Mouse (Mus musculus) E14TG2a.4 (cell line): ENCODE data around the gene She.
A peak's percentile ranks its signal among the peaks of the same experiment; 100 is the strongest.
"Not testable (repeated sequence)": the region's sequence is repeated elsewhere in the genome, so short reads cannot be mapped to it uniquely, and the experiment has no call there.

ENCODE experiments used
- H3K27me3 ChIP-seq: 2 replicates; pipeline ENCODE4 v1.6.1; 2014; ENCODE audit warnings: low read length, control low read depth; ENCODE audit not compliant: insufficient read depth
- H3K36me3 ChIP-seq: 2 replicates; pipeline ENCODE4 v1.6.1; 2014; ENCODE audit warnings: low read length, control low read depth; ENCODE audit not compliant: insufficient read depth
- H3K4me1 ChIP-seq: replicated peaks from 2 replicates; pipeline ENCODE4 v1.6.1; 2014; ENCODE audit warnings: low read depth, low read length, control low read depth
- H3K4me3 ChIP-seq: replicated peaks from 2 replicates; pipeline ENCODE4 v1.5.1; 2014; ENCODE audit warnings: mild to moderate bottlenecking, low read length
- H3K9me3 ChIP-seq: 2 replicates; pipeline ENCODE4 v1.6.1; 2014; ENCODE audit warnings: low read length, control low read depth
- CTCF ChIP-seq: conservative IDR thresholded peaks from 2 replicates; pipeline ENCODE4 v1.5.1; 2014; ENCODE audit warnings: low read length
- NANOG ChIP-seq: IDR thresholded peaks from 2 replicates; pipeline ENCODE4 v1.6.1; 2014; ENCODE audit warnings: borderline replicate concordance, low read length, mixed read lengths
- POU5F1 ChIP-seq: IDR thresholded peaks from 2 replicates; pipeline ENCODE4 v1.6.1; 2014; ENCODE audit warnings: low read length, borderline replicate concordance

She gene

DNA sequence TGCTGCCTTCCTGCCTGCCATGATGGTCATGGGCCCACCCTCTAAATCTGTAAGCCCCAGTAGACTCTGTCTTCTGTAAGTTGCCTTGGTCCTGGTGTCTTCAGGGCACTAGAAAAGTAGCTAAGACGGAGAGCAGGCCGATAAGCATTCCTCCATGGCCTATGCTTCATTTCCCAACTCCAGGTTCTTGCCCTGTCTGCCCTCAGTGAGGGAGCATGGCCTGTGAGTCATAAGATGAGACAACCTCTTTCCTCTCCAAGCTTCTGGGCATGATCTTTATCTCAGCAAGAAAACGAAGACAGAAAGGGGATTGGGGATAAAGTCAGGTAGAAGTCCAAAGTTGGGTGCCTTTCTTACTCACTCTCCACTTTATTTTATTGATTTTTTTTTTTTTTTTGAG, 32.7 kb upstream of the She start:
- Histone ChIP-seq H3K36me3 (no peaks in the 10 kb centered on the region), H3K4me1 (peaks cover 74% of the 10 kb centered on the region), H3K9me3 (no peaks in the 10 kb centered on the region), H3K27me3 (no peaks in the 10 kb centered on the region), H3K4me3 (peak overlapping the region; percentile 18; the same call in 1 of the 2 replicates)
- TF ChIP-seq POU5F1 = no peak
- TF ChIP-seq NANOG = no peak
- TF ChIP-seq CTCF = no peak

DNA sequence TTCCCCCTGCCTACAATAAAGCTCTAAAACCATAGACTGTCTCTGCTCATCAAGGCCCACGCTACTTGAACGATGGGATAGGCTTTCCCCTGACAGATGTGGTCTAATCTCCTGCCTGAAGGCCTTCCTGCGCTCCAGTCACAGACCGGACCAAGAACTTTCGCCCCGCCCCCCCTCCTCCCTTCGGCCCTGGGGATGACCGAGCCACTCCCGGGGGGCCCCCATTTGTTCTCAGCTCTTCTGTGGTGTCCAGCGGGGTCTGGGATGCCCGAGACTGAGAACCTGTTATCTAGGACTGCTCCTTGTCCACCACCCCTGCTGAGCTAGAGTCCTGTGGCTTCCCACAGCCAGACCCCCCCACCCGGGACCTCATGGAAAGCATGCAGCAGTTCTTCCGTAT, 31.7 kb upstream of the She start:
- Histone ChIP-seq H3K4me1 (peaks cover 79% of the 10 kb centered on the region), H3K9me3 (no peaks in the 10 kb centered on the region), H3K27me3 (no peaks in the 10 kb centered on the region), H3K4me3 (peak overlapping the region; percentile 69), H3K36me3 (no peaks in the 10 kb centered on the region)
- TF ChIP-seq CTCF (no peak), NANOG (no peak), POU5F1 (no peak)

DNA sequence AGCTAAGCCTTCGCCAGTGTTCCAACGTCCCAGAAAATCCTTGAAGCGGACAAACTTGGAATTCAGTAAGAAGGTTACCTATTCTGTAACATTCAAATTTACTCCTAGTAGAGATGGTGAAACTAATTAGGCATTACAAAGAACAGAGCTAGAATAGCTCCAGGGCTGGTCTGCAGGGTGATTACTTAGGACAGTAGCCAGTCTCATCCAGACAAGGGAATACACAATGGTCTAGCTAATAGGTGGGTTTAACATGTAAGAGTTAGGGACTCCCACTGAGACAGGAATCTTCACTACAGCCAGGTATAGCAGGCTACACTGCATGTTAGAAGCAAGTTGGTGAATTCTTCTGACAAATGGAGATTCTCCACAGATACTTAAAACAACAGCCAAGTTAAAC, 31.1 kb upstream of the She start:
- Histone ChIP-seq H3K4me3 (peak overlapping the region; percentile 69), H3K4me1 (peaks cover 80% of the 10 kb centered on the region)
- H3K36me3 ChIP-seq, H3K9me3 ChIP-seq, H3K27me3 ChIP-seq: not testable (repeated sequence)
- TF ChIP-seq POU5F1 (peak; percentile 50; the same call in 1 of the 2 replicates), NANOG (peak; percentile 77)

DNA sequence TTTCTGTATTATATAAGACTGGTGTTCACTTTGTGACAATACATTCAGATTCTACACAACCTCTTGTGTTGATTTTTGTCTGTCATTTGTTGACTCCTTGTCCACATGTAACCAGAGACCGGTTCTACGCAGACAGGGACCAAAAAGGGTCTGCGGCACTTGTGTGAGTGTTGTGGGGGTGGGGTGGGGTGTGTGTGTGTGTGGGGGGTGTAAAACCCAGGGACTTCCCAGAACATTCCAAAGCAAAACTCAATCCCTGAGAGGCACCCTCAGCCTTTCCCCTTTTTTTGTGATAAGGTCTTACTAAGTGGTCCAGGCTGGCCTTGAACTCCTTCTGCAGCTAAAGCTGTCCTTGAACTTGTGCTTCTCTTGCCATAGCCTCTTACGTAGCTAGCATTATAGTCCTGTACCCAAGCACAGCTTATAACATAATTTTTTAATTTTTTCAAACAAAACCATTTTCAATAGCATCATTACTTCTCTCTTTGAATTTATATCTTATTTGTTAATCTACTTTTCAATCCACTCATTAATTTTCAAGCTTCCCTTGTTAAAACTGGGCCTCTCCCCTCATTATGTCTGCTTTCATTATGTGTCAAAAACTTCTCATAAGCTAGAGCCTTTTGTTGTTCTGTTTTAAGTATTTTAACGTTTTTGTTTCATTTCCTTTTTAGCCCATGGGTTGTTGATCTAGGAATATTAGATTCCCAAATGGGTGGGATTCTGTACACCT, 30.2 kb upstream of the She start:
- H3K9me3 ChIP-seq = no peaks in the 10 kb centered on the region
- peaks cover 79% of the 10 kb centered on the region for H3K4me1 ChIP-seq
- TF ChIP-seq POU5F1 (no peak), NANOG (no peak), CTCF (no peak)
- peak overlapping the region; percentile 50 for H3K4me3 ChIP-seq
- H3K36me3 ChIP-seq = no peaks in the 10 kb centered on the region
- no peaks in the 10 kb centered on the region for H3K27me3 ChIP-seq

DNA sequence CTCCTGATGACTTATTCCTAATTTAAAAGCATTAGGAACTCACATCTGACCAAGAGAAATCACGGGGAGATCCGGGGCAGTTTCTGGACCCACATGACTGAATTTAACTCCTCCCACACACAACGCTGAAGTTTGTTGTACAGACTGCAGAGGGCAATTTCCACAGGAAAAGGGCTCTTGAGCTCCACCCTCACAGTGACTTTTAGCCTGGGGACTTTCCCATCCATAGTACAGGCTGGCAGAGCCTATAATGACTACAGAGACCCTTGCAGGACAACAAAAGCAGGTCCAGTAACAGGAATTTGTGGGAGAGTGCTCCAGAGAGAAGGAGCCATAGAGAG, 29.7 kb upstream of the She start:
- H3K9me3 ChIP-seq = no peaks in the 10 kb centered on the region
- no peaks in the 10 kb centered on the region for H3K27me3 ChIP-seq
- no peaks in the 10 kb centered on the region for H3K36me3 ChIP-seq

DNA sequence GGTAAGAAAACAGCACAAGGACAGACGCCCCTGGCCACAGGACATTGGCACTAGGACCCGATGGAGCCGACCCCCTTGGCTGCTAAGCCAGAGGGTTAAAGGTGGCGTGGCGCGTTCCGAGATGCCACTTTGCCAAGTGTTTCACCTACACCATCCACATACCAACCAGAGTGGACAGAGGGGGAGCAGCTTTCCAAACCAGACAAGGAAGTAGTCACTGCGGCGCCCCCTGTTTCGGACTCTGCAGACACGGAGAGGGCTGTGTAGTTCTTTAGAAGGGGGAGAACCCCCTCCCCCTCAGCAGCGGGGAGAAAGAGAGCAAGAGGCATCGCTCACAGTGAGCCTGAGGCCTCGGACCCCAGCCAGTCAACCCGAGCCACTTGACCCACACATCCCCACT, 28.3 kb upstream of the She start:
- TF ChIP-seq POU5F1 (no peak), NANOG (no peak), CTCF (no peak)
- Histone ChIP-seq H3K9me3 (no peaks in the 10 kb centered on the region), H3K4me3 (peak overlapping the region; percentile 57), H3K27me3 (no peaks in the 10 kb centered on the region), H3K4me1 (peaks cover 81% of the 10 kb centered on the region), H3K36me3 (no peaks in the 10 kb centered on the region)

More for the DNA sequence above, 29.7 kb upstream of the She start:
- peaks cover 79% of the 10 kb centered on the region for H3K4me1 ChIP-seq
- H3K4me3 ChIP-seq = peak overlapping the region; percentile 50
- TF ChIP-seq POU5F1 (no peak), NANOG (no peak), CTCF (no peak)

DNA sequence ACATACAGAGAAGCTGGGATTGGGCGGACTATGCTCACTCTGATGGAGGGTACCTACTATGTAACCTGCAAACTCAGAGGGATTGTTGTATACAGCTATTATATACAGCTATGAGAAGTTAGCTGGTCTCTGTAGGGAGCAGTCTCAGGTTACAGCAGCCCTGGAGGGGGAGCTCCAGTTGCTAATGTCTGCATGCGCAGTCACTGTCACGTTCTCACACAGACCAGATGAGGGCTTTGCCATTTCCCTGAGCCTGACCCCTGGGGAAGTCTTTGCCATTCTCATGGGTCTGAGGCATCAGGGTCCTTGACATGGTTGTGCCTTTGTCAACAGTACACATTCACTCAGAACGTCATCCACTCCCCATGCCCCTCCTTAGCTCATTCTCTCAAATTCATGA, 26.0 kb upstream of the She start:
- H3K9me3 ChIP-seq = no peaks in the 10 kb centered on the region
- H3K36me3 ChIP-seq = no peaks in the 10 kb centered on the region
- peaks cover 83% of the 10 kb centered on the region for H3K4me1 ChIP-seq
- TF ChIP-seq CTCF = no peak
- no peak for TF ChIP-seq POU5F1
- TF ChIP-seq NANOG = no peak
- H3K27me3 ChIP-seq = no peaks in the 10 kb centered on the region
- no peak overlapping the region for H3K4me3 ChIP-seq

DNA sequence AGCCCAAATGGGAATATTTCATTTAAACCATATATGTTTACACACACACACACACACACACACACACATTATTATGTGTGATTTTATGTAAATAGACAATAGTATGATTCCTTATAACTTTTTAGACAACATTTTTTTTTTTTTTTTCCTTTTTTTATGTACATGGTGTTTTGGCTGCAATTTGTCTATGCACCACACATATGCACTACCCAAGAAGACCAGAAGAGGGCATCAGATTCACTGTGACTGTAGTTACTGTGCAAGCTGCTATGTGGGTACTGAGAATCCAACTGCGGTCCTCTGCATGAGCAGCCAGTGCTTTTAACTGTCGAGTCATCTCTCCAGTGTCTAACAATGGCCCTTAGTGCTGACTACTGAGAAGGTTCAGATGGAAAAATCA, 24.4 kb upstream of the She start:
- no peak overlapping the region for H3K4me3 ChIP-seq
- peak; percentile 72 for TF ChIP-seq CTCF
- TF ChIP-seq POU5F1 = no peak
- H3K27me3 ChIP-seq = no peaks in the 10 kb centered on the region
- peaks cover 72% of the 10 kb centered on the region for H3K4me1 ChIP-seq
- H3K9me3 ChIP-seq = no peaks in the 10 kb centered on the region
- H3K36me3 ChIP-seq = no peaks in the 10 kb centered on the region

DNA sequence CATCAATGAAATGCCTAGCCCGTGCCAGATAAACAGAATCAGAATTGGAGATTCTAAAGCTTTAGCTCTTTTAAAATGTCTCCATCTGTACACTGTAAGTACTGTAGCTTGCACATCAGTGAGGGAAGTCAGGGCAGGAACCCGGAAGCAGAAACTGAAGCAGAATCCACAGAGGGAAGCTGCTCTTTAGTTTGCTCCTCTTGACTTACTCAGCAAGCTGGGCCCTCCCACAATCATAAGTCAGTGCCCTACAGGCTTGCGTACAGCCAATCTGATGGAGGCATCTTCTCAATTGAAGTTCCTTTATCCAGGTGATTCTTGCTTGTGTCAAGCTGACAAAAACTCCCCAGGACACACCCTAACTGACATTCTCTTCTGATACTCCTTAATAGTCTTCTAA, 24.0 kb upstream of the She start:
- H3K4me3 ChIP-seq = no peak overlapping the region
- no peaks in the 10 kb centered on the region for H3K36me3 ChIP-seq
- H3K9me3 ChIP-seq = no peaks in the 10 kb centered on the region
- no peaks in the 10 kb centered on the region for H3K27me3 ChIP-seq
- H3K4me1 ChIP-seq = peaks cover 68% of the 10 kb centered on the region
- TF ChIP-seq CTCF (no peak), POU5F1 (no peak), NANOG (no peak)
